Mouse (Mus musculus) testis, adult 2 months (tissue): ENCODE data around the gene Ttc29. TPM values are rescaled to one million over a fixed set of nuclear protein-coding genes. Genes with fewer than 3 reads are reported as not detected.

ENCODE experiments used
- H3K27ac ChIP-seq: fragments of 200-500 bp; 2 replicates; pipeline ENCODE4 v1.5.1; 2012; ENCODE audit warnings: low read depth, low read length; ENCODE audit not compliant: control insufficient read depth, insufficient read depth
- H3K27me3 ChIP-seq: fragments of 200-500 bp; 2 replicates; pipeline ENCODE4 v1.6.1; 2012; ENCODE audit warnings: mild to moderate bottlenecking, low read length, moderate library complexity; ENCODE audit not compliant: control insufficient read depth, insufficient read depth
- H3K36me3 ChIP-seq: fragments of 200-500 bp; 2 replicates; pipeline ENCODE4 v1.6.1; 2012; ENCODE audit warnings: mild to moderate bottlenecking, low read length; ENCODE audit not compliant: control insufficient read depth, insufficient read depth
- H3K4me1 ChIP-seq: fragments of 200-500 bp; 2 replicates; pipeline ENCODE4 v1.6.1; 2012; ENCODE audit warnings: low read length; ENCODE audit not compliant: control insufficient read depth, insufficient read depth
- H3K4me3 ChIP-seq: fragments of 200-500 bp; 2 replicates; pipeline ENCODE4 v1.5.1; 2012; ENCODE audit warnings: low read depth, mild to moderate bottlenecking, low read length, moderate library complexity, mixed read lengths; ENCODE audit not compliant: control insufficient read depth
- CTCF ChIP-seq: fragments of 200-500 bp; IDR thresholded peaks from 2 replicates; pipeline ENCODE4 v1.5.1; 2012; ENCODE audit warnings: low read depth, mild to moderate bottlenecking, inconsistent platforms, low read length, moderate library complexity; ENCODE audit not compliant: control insufficient read depth, insufficient read depth, insufficient replicate concordance
- POLR2A ChIP-seq: fragments of 200-500 bp; IDR thresholded peaks from 2 replicates; pipeline ENCODE4 v1.6.1; 2012; ENCODE audit warnings: low read depth, mild to moderate bottlenecking, inconsistent platforms, low read length, moderate library complexity; ENCODE audit not compliant: control insufficient read depth
- polyA plus RNA-seq: library from polyadenylated mRNA; depleted of rRNA; stranded (reverse); fragments of >200 nt; gene quantifications from 2 replicates; pipeline ENCODE4 v1.2.3, GENCODE M21; 2012; rRNA removed

Gene Ttc29
- 160 and 164 TPM in 2 replicates for polyA plus RNA-seq

GRCm38 (mm10) chr8:78213074-78213473 lies at the start of gene Ttc29:
Ttc29 (plus strand) TSS chr8:78213297.
- Histone ChIP-seq H3K4me3 (peak within 1 kb of the TSS; percentile 90), H3K27me3 (no peaks in the 10 kb centered on the region), H3K36me3 (no peaks in the 10 kb centered on the region), H3K4me1 (peaks cover 4% of the 10 kb centered on the region), H3K27ac (peak within 1 kb of the TSS; percentile 39; the same call in 1 of the 2 replicates)
- TF ChIP-seq CTCF (no peak), POLR2A (peak; percentile 67)

DNA sequence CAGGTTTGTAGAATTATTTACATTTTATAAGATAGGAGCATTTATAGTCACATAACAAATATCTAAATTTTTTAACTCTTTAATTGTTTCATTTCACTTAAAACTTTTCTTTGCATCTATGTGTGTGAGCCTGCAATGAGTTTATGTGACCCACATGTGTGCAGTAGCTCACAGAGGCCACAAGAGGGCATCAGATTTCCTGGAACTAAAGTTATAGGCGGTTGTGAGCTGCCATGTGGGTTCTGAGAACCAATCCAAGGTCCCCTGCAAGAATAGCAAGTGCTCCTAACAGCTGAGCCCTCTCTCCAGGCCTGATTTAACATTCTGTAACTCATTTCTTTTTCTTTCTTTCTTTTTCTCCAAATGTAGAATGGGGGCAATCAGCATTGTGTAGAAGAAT lies 41.7 kb upstream of the Ttc29 start:
- Histone ChIP-seq H3K4me3 (no peak overlapping the region), H3K27me3 (no peaks in the 10 kb centered on the region), H3K36me3 (no peaks in the 10 kb centered on the region), H3K4me1 (no peaks in the 10 kb centered on the region), H3K27ac (no peak overlapping the region)
- no peak for TF ChIP-seq CTCF
- no peak for TF ChIP-seq POLR2A

DNA sequence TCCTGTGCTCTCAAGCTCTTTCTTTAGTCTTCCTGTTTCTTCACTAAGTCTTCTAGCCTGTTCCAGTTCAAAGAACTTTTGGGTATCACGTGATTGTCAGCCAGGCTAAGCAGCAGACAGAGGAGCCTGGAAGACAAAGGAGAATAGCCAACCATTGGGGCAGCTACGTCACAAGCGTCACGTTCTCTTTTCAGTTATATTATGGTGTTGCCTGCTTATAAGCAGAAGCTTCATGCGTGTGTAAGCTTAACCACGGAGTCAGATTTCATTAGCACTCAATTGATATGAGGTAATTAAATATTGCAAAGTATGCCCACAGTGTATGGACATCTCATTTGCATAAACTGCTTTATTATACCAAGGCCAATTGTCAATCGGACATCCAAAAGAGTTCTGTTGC lies 30.4 kb upstream of the Ttc29 start:
- Histone ChIP-seq H3K27me3 (no peaks in the 10 kb centered on the region), H3K36me3 (no peaks in the 10 kb centered on the region), H3K27ac (0 out of 2 replicates have a peak overlapping the region, but pooled peaks have one; percentile 4), H3K4me3 (no peak overlapping the region), H3K4me1 (no peaks in the 10 kb centered on the region)
- no peak for TF ChIP-seq CTCF

- no peaks in the 10 kb centered on the region for H3K27me3 ChIP-seq
- no peak for TF ChIP-seq POLR2A
- no peak for TF ChIP-seq CTCF
- H3K27ac ChIP-seq: no peak overlapping the region
- H3K4me1 ChIP-seq: no peaks in the 10 kb centered on the region
- H3K36me3 ChIP-seq: no peaks in the 10 kb centered on the region
- no peak overlapping the region for H3K4me3 ChIP-seq
Measured at GRCm38 (mm10) chr8:78183414-78183813, 29.7 kb upstream of the Ttc29 start.

- Histone ChIP-seq H3K36me3 (no peaks in the 10 kb centered on the region), H3K4me3 (no peak overlapping the region), H3K27ac (no peak overlapping the region), H3K27me3 (no peaks in the 10 kb centered on the region), H3K4me1 (no peaks in the 10 kb centered on the region)
- TF ChIP-seq POLR2A: no peak
- no peak for TF ChIP-seq CTCF
Measured at GRCm38 (mm10) chr8:78187087-78187486, 26.0 kb upstream of the Ttc29 start.

- Histone ChIP-seq H3K36me3 (no peaks in the 10 kb centered on the region), H3K4me1 (no peaks in the 10 kb centered on the region), H3K27me3 (no peaks in the 10 kb centered on the region), H3K4me3 (no peak overlapping the region), H3K27ac (no peak overlapping the region)
- TF ChIP-seq CTCF (no peak), POLR2A (no peak)
Measured at GRCm38 (mm10) chr8:78204229-78204628, 8.9 kb upstream of the Ttc29 start.

GRCm38 (mm10) chr8:78210424-78210823 lies 2.7 kb upstream of the Ttc29 start:
- Histone ChIP-seq H3K4me3 (no peak overlapping the region), H3K36me3 (no peaks in the 10 kb centered on the region), H3K27me3 (no peaks in the 10 kb centered on the region), H3K27ac (no peak overlapping the region), H3K4me1 (peaks cover 4% of the 10 kb centered on the region)
- TF ChIP-seq CTCF: no peak
- no peak for TF ChIP-seq POLR2A

DNA sequence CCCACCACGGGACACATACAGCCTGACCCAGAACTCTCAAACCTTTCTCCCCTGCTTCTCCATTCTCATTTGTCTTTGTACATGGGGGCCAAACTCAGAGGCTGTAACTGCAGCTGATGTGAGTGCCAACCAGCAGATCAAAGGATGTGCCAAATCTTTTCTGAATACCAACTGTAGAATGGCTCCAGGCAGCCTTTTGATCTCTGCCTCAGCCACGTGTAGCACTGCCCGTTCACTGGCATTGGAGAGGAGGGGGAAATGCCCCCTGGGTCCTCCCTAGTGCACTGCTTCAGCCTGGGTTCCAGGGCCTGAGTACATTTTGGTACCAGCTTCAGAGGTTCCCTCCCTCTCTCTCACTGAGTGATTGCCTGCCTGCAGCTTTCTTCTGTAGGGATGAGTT lies 1.5 kb downstream of the Ttc29 start:
- Histone ChIP-seq H3K27ac (no peak overlapping the region), H3K4me3 (peak overlapping the region; percentile 62), H3K27me3 (no peaks in the 10 kb centered on the region), H3K4me1 (peaks cover 4% of the 10 kb centered on the region), H3K36me3 (no peaks in the 10 kb centered on the region)
- TF ChIP-seq CTCF: no peak
- TF ChIP-seq POLR2A: no peak
